Mouse (Mus musculus) kidney, adult 9 months (tissue): ENCODE results near the gene Mettl21a.
"Not testable (repeated sequence)": the region's sequence is repeated elsewhere in the genome, so short reads cannot be mapped to it uniquely, and the experiment has no call there.

Experiments used
- DNase-seq: peaks from one replicate; pipeline ENCODE4 v3.0.0; 2022

The Mettl21a gene

DNA sequence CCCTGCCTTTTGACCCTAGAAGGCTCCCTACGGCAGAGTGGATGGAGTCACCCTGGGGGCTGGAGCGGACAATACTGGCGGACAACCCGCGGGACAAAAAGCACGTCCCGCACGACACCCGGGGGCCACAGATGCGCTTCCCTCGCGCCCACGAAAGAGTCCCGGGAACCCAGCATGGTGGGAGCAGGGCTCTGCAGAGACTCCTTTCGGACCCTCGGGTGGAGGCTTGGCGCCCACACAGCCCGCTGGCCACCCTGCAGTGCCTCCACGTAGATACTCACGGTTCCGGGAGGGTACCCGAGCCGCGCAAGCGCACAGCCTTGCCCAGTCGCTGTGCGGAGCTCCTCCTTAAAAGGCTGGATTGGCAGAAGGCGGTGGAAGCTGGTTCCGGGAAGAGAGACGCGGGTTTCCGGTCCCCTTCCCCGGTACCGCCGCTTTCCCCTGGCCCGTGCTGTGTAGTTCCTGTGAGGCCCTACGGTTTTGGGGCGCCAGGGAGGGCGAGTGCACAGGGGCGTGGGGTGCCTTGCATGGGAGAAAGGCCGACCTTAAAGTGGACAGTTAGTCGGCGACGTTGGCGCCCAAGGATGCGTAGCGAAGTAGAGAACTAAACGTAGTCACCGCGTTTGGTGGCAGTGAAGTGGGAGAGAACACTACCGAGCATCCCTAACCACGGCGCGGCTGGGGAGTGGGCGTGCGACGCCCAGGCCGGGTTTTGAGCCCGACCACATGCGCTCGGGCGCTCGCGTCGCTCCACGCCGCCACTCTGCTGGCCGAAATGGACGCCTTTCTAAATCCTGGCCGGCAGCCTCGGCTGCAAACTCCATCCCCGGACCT, at the start of gene Mettl21a:
TSS of gene Mettl21a (minus strand) at position 362 of the 834 bp plus-strand sequence.
- peak; percentile 94 for DNase-seq

DNA sequence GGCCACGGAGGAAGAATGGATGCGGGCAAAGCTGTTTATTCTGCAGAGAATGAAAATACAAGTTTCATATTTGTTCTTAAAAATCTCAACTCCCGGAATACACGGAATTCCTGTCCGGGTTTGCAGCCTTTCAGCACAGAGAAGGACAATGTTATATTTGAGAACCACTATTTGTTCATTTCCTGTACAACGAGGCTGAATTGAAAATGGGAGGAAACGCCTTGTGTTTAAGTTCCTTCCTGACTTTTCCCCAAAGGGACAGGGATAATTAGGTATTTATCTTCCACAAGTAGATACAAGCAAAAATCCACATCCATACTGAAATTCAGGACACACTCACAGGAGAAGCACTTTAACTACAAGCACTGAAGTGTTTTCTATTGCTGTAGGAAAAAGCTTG, 41.8 kb upstream of the Mettl21a start:
- peak; percentile 30 for DNase-seq

DNA sequence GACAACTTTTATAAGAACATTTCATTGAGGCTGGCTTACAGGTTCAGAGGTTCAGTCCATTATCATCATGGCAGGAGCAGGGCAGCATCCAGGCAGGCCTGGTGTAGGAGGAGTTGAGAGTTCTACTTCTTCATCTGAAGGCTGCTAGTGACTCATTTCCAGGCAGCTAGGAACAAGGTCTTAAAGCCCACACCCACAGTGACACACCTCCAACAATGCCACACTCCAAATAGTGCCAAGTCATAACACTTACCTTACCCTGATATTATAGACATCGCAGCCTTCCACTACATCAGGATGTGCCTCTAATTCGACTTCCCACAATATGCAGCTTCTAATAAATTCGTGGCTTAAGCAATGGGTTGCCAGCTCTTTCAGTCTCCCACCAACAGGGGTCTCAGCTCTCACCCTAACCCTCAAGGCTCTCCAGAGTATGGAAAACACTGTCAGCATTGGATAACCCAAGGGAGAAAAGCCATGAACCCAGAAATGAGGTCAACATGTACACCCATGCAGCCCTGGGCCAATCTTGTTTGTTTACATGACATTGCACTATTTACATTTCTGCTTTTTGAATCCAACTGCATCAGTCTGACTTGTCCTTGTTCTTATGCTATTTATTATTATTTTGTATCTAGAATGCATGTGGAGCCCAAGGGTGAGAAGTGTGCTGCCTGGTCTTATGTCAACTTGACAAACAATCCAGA, 39.5 kb upstream of the Mettl21a start:
- no peak for DNase-seq

DNA sequence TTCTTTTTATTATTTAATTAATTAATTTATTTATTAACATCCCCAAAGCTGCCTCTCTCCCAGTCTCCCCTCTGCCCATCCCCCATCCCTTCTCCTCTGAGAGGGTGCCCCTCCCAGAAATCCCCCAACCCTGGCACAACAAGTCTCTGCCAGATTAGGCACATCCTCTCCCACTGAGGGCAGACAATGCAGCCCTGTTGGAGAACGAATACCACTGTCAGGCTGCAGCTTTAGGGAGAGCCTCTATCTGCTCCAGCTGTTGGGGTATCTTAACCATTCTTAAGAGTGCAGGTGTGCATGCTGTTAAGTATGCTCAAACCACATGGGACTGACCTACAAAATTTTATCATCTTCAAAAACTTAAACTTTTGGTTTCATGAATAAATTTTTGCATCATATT, 38.4 kb upstream of the Mettl21a start:
- no peak for DNase-seq

DNA sequence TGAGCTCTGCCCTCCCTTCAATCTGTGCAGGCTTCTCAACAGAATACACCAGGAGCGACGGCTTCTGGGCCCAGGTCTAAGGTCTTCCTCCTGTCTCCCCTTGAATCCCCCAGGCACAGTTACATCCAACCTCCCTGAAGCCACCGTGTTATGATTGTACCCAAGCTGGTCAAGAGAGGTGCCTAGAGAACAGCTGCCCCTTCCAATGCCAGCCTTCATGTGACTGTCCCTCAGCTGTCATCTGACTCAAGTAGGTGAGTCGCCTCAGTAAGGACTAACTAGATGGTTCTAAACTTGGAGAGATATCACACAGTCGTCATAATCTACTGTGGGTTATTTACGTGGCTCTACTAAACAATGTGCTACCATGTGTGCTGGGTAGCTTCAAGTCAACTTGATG, 36.7 kb upstream of the Mettl21a start:
- no peak for DNase-seq

DNA sequence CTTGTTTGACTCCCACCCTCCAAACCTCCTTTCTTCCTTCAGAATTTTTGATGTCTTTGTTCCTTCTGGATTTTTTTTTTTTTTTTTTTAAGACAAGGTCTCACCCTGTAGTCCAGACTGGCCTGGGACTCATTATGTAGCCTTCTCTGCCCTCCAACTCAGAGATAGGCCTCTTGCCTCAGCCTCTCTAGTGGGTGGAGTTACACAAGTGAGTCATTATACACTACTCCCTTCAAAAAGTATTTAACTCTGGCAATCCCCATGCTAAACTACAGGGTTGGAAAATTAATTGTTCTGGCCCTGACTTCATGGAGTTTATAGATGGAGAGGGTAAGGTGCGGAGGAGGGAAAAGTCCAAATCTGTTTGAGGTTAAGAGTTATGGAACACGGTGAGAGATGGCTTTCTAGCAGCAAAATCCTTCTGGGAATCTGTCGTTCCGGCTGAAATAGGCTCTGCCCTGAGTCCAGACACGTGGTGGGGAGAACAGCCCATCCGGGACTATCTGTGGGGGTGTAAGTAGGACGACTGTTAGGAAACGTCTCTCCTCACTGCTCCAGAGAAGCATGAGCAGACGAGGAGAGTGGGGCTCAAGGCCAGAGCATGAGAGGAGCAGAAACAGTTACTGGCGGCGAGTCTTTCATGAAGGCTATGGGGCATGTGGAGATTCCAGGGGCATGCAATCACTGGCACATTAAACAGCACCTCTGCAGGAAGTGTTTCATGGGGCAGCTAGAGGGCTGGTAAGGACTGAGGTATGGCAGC, 32.5 kb upstream of the Mettl21a start:
- no peak for DNase-seq

DNA sequence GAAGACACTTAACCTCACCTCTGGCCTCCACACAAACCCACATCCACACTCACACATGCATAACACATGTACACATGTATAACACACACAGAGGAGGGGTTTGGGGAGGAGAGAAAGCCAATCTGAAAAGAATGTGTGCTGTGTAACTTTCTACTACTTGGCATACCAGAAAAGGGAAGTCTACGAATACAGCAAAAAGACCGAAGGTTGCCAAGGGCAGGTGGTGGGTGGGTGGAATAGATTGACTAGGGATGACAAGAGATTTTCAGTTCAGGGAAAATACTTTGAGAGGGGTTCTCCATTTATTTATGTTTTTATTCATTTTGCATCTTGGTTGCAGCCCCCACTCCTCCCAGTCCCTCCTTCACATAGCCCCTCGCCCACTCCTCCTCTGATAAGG, 27.5 kb upstream of the Mettl21a start:
- DNase-seq = no peak

DNA sequence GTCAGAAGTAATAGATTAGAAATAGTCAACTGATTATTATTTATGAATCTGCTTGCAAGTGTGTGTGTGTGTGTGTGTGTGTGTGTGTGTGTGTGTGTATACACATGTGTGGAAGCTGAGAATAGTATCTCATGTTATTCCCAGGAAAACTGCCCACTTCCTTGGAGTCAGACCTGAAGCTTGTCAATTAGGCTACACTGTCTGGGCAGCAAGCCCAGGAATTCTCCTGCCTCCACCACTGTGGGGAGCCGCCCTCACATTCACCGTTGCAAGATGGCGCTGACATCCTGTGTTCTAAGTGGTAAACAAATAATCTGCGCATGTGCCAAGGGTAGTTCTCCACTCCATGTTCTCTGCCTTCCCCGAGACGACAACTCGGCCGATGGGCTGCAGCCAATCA, 25.5 kb upstream of the Mettl21a start:
- DNase-seq = not testable (repeated sequence)

DNA sequence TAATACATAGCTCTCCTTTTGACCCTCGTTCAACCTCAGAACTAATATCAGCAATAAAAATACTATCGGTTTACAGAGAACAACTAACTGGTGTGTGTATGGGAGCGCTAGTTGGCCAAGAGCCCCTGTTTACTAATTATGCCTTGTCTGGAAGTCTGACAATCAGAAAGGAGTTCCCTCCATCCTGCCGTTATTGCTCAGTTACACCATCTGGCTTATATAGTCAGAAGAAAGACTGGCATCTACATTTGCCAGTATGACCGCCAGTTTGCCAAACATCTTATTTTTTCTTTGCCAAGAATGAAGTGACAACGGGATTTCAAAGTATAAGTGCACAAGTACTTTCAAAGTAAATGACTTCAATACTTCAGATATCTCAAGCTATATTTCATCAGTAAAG, 24.0 kb upstream of the Mettl21a start:
- DNase-seq = no peak

DNA sequence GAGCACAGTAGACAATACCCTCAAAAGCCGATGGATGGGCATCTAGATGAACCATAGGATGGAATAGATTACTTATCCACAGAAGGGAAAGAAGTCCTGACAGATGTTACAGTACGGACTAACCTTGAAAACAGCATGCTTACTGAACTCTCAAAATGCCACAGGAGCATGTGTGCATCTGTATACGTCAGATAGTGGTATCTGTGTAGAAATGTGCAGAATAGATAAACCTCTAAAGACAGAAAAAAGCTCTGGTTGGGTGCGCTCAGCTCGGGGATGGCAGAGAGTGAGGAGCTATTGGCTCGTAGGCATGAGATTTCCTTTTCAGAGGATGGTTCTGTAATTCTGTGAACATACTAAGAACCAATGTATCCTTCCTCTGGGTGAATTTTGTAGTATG, 22.2 kb upstream of the Mettl21a start:
- no peak for DNase-seq

DNA sequence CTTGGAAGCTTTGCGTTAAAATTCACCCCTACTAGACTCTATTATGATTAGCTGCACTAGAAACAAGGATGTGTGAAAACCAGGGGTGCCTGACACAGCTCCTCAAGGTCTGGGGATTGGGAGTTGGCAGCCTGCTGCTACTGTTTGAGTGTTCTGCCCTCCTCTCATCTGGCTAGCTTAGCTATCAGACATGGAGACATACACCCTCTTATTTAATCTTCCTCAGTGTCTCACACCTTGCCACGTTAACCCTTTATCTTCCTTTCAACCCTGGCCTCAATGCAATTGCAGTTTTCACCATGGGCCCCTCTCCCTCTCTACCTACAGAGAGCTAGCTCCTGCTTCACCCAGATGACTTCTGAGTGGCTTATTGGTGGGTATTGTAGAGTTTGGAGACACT, 18.6 kb upstream of the Mettl21a start:
- no peak for DNase-seq

DNA sequence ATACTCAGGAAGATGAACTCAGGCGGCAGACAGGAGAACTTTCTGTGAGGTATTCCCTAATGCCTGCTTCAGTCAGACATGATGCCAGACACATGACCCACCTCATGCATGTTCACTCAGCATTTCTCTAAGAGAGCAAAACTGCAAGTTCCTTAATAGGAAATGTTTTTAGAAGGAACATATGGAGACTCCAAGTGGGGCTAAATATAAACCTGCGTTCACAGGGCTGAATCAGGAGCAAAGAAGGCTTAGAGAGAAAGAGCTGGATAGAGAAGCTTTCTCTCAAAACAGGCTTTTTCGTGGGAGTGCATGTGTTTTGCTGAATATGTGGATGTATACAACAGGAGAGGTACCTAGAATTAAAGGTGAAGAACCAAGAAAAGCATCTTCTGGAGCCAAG, 16.2 kb upstream of the Mettl21a start:
- no peak for DNase-seq

DNA sequence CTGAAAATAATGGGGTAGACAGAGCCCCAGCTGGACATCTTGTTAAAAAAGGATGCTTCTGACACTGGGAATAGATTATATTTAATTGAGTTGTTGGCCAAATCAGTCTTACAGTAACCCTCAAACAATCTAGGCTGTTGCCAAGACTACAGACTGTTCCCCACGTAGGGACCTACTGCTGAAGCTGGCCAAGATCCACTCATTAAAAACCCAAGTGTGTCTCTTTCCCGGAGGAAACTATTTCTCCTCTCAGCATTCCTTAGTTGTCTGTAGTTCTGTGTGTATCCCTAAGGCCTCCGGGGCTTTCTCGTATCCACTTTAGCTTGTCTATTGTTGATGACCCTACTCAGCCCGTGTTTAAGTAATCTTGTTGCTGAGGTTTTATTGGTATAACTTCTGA, 14.5 kb upstream of the Mettl21a start:
- DNase-seq = no peak

DNA sequence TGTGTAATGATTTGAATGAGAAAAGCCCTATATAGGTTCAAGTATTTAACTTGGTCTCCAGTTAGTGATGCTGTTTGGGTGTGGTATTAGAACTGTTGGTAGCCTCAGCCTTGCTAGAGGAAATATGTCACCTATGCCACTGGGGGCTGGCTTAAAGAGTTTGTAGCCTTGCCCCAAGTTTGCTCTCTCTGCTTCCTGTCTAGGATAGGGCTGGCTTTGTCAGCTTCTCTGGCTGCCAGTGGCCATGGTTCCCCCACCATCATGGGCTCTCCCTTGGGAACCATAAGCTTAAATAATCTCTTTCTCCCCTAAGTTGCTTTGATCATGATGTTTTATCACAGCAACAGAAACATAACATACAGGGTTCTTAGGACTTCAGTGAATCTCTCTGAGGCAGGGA, 8.2 kb upstream of the Mettl21a start:
- no peak for DNase-seq

DNA sequence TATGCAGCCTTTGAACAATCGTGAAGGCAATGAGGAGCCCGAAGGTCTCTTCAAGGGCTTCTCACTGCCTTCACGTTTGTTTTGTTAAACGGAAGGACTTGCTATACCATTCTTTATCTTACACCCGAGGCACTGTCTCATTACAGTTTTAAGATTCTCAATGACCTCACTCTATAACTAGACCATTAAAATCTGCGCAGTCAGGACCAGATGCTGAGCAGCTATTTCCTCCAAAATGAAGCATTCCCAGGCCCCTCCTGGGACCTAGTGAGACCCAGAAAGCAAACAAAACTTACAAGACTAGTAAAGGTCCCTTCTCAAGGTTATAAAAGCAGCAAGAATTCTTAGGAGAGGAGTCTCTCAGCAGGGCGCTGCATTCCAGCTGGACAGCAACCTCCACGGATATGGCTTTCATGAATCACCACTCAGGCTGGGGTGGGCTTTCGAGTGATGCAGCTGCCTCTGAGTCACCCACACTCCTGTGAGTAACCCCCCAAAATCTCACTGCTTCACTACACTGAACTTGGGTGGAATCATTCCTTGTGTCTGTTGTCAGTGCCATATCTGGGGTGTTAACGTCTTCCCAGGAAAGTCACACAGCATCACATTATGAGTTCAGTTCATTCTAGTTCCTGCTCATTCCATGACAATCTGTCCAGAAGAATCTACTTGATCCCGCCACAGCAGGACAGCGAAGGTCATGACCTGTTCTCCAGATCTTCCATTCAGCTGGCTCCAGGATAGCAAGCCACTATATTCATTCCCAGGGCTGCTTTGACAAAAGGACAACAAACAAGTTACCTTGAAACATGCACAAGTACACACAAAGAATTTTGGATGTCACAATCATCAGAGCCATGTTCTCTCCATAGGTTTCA, 6.8 kb upstream of the Mettl21a start:
- DNase-seq = no peak

DNA sequence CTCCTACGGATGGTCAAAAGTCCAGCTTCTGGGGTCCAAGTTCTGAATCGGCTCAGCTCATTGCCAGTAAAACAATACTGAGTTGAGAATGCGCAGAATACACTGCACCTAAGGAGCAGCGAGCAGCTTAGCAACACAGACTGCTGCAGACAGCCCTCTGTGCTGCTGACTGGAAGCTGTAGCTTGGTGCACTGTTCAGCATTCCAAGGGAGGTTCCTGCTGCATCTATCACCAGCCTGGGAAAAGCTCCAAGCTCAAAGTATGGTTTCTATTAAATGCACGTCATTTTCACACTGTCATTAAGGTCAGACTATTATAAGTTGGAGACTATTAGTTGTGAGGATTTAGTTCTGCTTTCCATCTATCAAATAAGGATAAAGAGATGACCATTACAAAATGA, 4.1 kb upstream of the Mettl21a start:
- DNase-seq = peak; percentile 45

DNA sequence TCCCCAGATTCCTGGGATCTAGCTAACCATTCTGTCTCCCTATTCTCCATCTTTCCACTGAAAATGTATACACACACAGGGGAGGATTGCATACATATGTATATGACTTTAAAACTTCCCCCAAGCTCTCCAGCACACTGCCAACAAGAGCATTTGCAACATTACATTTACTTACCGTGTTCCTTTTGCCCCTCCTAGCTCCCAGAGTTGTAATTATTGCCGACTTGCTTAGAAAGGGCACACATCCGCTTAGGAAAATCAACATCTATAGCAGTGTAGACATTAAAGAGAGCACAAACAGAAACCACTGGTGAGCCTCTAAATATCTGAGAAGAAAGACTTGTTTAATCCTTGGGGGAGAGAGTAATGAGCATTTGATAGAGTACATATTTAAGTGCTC, 1.2 kb upstream of the Mettl21a start:
- DNase-seq = no peak

DNA sequence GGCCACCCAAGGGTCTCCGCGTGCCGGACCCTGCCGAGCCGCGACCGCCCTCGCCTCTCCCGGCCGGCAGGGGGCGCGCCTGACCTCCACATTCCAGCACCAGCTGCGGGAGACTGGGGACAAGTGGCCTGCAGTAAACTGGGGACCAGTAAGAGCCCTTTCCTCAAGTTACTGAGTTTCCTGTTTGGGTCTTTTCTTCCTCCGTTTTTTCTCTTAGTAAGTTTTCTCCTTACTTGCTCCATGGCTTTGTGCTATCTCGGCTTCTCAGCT, 608 bp upstream of the Mettl21a start:
- DNase-seq = peak; percentile 85

DNA sequence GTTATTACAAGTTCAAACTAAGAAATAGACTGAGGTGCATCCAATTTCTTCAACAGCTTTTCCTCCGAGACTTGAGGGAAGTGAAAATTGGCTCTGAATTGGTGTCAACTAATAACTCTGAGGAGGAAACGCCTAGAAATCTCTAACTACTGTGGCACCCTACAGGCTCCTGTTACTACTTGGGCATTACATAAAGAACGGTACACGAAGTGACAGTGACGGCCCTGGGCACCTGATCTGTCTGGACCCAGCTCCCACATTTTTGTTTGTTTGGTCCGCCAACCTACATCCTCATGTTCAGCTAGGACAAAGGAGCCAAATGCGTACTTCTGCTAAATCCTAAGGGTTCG, 536 bp downstream of the Mettl21a start:
- DNase-seq = peak; percentile 31

DNA sequence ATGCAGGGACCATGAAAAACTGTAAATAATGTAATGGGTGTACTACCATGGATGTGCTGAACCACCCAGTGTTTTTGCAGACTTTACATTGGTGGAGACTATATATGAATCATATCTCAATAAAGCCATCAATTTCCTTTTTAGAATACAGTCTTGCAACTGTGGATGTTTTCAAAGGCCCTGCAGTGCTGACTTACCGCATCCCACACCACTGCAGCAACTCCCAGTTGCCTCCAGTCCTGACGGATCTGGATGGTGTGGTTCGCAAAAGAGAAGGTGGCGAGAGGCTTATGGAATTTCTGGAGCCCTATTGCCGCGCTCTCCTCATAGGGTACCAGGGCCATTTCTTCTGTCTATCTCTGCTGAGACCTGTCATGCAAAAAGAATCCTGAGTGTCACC, 966 bp downstream of the Mettl21a start:
- DNase-seq = no peak

DNA sequence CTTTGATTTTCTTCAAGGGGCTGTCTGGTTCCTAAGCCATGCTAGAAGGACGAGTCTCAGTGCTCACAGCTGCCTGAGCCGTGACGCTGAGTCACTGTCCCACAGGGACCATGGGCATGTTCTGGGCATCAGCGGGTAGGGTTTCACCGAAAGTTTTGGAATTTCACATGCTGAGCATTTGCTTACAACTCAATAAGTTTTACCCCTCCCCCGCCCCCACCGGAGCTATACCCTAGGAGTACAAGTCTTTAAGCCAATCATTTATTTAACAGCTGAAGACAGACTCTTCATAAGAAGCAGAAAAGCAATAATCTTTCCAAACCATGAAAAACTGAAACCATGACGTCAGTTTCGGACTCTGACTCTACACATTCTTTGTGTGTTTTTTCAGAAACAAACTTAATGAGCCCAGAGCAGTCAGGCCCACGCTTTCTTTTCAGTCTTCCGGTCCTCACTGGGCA, 1.5 kb downstream of the Mettl21a start:
- no peak for DNase-seq

DNA sequence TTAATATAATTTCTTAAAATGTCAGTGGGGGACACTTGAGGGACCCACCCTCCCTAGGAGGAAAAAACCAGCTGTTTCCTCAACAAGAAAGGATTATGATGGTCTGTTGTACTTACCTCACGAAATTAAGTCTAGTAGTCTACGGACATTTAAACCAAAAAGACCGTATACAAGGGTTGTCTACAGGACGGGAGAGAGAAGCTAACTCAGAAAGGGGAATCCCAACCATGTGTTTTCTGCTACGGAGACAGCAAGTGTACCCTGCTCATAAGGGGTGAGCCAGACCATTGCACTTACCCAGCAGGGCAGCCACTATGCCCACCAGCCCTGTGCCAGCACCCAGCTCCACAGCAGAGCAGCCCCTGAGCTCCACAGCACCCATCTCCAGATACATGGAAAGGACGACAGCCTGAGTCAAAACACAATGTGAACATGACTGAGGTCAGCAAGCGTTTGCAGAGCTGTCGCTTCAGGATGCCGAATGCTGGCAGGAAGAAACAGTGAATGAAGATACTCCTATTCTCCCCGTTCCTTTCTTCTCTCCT, 2.2 kb downstream of the Mettl21a start:
- no peak for DNase-seq

DNA sequence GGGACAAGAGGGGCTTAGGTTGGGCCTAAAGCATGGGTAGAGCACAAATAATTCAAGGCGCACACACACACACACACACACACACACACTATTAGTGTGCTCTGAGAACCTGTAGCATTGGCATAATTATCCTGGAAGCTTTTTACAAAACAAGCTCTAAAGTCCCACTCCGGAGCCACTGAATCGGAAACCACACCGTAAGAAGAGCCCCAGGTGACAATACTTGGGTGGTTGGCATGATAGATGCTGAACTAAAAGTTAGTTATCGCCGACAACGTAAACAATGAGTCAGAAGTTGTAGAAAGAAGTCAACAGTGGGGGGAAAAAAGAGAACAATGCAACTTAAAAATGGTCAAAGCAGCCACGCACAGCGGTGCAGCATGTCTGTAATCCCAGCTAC, 2.7 kb downstream of the Mettl21a start:
- DNase-seq = no peak
